In genomic region chr11:104445044-104445443, GRCm38 (mm10) we compare ENCODE assay signal across 23 mouse cellular contexts.
"Had no signal": no experiment of that assay in that cellular context is flagged by ENCODE, and none has a peak within 500 bp of the region (broad histone marks: within the 10 kb centered on the region; RNA-seq: fewer than 3 reads in every experiment).

No protein-coding gene starts in this region.

- DNase-seq: gastrocnemius, postnatal 25 days; heart, adult 2 months; heart, postnatal 10 days; heart, postnatal 4 days; kidney, adult 18-20 months; kidney, adult 8-10 months; kidney, postnatal 10 days; kidney, postnatal 4 days; liver had no signal

- H3K27me3 ChIP-seq: hindbrain, embryonic 12.5 days; intestine, embryonic 15.5 days; limb, embryonic 12.5 days had no signal

- H3K9ac ChIP-seq: hindbrain, embryonic 12.5 days; hindbrain, embryonic 14.5 days; intestine, embryonic 15.5 days; limb, embryonic 12.5 days; liver, embryonic 14.5 days had no signal

- H3K36me3 ChIP-seq: hindbrain, embryonic 12.5 days; intestine, embryonic 15.5 days had no signal

- ATAC-seq: hindbrain, embryonic 16.5 days; inflammation-experienced regulatory T-cells, adult 6 months; intestine, embryonic 15.5 days; intestine, postnatal 0 days had no signal

- H3K9me3 ChIP-seq: hindbrain, embryonic 10.5 days; hindbrain, embryonic 12.5 days; intestine, embryonic 15.5 days; limb, embryonic 10.5 days had no signal

- H3K4me3 ChIP-seq: heart, adult 2 months; hindbrain, embryonic 10.5 days; hindbrain, embryonic 12.5 days; intestine, embryonic 15.5 days; layer of hippocampus, adult 2 months; left cerebral cortex, adult 2 months; limb, embryonic 10.5 days; limb, embryonic 12.5 days had no signal

- H3K4me2 ChIP-seq: heart, embryonic 11.5 days; hindbrain, embryonic 12.5 days; hindbrain, embryonic 14.5 days; intestine, embryonic 15.5 days; limb, embryonic 12.5 days; liver, embryonic 11.5 days had no signal

- H3K27ac ChIP-seq: heart, adult 2 months; hindbrain, embryonic 10.5 days; hindbrain, embryonic 12.5 days; hindbrain, embryonic 14.5 days; intestine, embryonic 15.5 days; layer of hippocampus, adult 2 months; left cerebral cortex, adult 2 months; limb, embryonic 10.5 days; limb, embryonic 12.5 days; liver, embryonic 14.5 days had no signal

- H3K4me1 ChIP-seq: intestine, embryonic 15.5 days; limb, embryonic 12.5 days had no signal
